Mouse (Mus musculus): Measurements from ENCODE around the gene Slc9c1.

The Slc9c1 gene

DNA sequence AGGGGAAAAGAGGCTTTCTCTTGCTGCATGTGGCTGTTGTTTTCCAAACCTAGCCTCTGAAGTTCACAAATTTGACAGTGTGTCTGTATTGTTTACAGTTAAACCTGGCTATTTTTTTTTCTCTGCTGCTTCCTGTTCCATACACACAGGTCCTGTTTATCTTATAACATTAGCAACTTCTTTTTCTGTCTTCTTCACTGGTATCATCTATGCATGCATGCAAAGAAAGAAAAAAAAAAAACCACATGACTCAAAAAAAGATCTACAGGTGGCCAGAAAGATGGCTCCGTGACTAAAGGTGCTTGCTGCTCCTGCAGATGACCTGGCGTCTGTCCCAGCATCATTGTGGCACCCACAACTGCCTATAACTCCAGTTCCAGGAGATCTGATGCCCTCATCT lies 90.2 kb downstream of the Slc9c1 start:
- DNase-seq (ENCODE audit: low spot score), result no peak

DNA sequence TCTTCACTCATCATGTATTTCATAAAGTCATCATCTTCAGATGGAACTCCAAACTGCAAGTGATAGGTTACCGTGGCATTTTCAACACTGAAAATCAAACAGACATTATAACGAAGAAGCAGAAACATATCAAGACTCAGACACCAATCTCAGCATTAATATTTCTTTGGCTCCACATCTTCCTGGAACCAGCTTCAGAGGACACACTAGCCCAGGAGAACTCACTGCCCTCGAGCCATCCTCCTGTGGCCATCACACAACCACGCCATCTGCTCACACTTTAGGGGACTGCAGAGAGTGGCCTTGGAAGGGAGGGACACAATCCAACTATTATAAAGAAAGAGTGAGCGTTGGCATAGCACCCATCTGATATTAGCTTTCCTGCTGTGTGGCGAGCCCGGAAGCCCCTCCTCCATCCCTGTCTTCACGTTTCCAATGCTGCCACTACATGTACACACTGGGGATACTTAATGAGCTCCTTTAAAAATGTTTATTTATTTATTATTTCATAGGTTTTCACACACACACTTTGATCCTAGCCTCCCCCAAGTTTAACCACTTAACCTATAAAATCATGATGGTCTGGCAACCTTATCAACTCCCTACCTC lies 94.5 kb downstream of the Slc9c1 start:
- no peak for DNase-seq (ENCODE audit: low spot score)

DNA sequence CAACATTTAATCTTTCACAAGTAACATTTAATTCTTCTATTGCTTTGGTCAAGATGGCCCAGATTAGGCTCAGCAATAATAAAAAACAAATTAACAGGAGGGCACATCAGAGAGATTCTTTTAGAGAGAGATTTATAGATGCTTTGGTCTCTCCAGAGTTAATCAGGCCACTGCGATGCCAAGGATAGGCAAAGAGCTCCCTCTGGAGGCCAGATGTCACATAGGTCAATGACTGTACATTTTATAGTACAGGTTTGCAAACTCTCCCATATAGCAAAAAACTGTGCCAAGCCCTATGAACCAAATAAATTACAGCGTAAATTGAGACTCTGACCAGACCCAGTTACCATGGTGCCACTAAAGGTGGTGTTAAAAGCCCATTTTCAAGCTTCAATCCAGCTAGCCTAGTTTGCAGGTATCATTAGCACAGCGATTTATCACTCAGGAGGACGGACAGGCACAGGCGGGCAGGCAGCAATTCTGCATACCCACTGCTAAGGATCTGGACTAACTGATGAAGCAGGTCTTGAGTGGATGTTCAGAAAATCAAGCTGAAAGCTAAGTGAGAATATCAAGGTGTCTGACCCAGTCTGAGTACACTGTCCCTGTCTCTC lies 95.3 kb downstream of the Slc9c1 start:
- DNase-seq (ENCODE audit: low spot score), result peak; percentile 64

DNA sequence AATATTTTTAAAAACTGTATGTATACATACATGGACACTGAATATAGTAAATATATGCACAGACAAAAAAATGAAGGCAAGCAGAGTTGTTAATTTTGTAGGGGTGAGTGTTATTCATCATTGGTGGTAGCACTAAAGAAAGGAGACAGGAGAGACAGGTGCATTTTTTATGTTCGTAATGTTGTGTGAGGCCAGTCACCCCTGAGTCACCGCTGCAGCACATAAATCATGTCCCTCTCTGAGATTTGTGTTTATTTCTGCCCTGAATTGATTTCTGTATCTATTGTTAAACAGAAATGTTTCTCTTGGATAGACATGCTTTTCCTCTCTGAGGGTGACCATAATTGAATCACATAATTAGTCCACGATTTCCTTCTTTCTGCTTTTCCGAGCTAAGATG lies 97.3 kb downstream of the Slc9c1 start:
- no peak for DNase-seq (ENCODE audit: low spot score)

DNA sequence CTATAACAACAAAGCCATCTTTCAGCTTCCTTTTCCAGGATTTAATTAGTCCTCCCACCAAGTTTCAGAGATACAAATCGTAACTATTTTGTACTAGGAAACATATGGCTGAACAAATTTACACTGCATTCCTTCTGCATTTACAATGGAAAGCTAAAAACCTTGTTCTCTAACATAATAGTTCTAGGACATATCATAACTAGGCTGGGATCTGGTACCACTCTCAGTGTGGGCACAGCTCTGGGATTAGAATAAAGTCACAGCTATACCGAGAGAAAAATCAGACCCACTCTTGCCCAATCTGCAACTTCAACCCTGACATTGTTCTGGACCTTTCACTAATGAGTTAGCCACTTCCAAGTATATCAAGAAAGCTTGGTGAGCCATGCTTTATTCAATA lies 100.7 kb downstream of the Slc9c1 start:
- no peak for DNase-seq (ENCODE audit: low spot score)

DNA sequence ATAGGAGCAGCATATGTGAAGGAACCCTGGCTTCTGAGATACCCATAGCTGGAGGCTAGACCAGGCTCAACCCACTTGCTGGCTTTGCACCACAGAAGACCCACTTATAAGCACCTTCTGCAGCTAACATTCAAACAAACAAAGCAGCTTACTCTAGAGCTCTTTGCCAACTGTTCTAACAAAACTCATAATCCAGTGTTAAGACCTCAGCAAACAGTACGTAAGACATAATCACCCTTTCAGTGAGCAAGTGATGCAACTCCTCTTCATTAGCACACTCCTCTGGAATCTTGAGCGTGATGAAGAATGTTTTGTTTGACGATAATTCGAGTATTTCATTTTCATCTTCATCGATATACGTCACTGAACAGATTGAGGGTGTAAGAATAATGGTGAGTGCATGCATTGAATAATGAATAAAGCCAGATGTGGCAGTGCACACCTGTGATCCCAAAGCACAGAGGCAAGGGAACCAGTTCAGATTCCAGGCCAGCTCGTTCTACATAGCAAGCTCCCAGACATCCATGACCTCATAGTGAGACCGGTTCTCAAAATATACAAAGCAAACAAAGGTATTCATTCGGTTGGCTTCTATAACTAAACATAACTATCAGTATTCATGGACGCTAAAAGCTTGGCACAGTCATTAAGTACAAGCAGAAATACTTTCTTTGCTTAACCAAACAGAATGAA lies 105.1 kb downstream of the Slc9c1 start:
- no peak for DNase-seq (ENCODE audit: low spot score)

DNA sequence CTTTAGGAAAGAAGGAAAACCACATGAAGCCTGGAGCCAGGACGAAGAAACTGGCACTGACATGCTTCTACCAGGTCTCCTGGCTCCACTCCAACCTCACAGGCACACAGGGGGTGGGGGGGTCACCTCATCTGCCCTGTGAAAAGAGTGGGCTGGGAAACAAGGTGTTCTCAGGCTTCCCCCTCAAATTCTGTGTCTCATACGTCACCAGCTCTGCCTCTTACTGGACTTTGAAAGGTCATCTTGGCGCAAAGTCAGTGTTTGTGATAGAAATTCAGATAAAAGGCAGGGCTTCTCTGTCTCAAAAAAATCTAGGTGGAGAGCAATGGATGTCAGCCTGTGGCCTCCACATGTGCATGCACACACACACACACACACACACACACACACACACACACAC lies 106.2 kb downstream of the Slc9c1 start:
- no peak for DNase-seq (ENCODE audit: low spot score)

DNA sequence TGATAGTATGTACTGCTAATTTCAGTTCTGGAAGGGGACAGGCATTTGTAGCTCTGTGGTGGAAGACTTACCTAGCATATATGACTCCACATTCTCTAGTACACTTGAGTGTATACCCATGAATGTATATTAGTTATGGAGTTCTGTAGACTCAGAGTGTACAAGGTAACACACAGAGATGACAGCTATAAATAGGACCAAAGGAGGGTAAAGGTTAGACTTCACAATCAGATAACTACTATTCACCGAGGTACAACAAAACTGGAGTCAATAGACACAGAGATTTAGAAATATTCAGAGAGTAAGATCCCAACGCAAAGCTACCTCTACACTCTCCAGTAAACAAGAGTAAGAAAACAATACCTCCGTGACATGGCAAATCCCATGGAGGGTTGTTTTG lies 108.8 kb downstream of the Slc9c1 start:
- no peak for DNase-seq (ENCODE audit: low spot score)

DNA sequence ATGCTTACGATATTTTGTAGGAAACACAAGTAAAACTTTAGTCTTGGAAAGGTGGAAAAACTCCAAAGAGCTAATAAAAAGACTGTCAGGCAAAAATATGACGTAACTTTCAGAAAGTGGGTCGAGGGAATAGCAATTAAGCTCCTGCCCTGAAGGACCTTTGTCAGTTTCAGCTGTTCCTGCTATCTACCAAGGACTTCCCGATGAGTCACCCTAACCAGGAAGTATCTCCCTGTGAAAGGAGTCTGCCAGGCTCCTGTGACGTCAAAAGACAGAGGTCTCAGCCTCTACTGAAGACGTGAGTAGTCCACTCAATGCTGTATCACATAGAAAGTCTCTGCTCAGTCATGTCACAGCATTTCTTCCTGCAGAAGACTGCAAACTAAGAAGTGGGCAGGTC lies 109.3 kb downstream of the Slc9c1 start:
- DNase-seq (ENCODE audit: low spot score), result no peak

DNA sequence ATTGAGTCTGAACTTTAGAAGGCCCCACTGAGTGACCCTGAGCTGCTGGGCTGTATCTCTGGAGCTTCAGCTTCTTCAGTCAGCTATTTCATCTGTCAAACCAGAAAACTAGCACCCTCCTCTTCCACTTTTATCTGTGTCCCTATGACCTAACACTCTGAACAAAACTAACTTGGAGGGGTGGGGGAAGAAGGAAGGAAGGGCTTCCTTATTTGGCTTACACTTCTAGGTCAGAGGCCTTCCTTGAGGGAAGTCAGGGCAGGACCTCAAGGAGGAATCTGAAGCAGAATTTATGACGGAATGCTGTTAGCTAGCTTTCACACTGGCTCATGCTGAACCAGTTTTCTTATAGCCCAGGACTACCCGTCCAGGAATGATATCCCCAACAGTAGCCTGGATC lies 116.4 kb downstream of the Slc9c1 start:
- DNase-seq (ENCODE audit: low spot score), result no peak

DNA sequence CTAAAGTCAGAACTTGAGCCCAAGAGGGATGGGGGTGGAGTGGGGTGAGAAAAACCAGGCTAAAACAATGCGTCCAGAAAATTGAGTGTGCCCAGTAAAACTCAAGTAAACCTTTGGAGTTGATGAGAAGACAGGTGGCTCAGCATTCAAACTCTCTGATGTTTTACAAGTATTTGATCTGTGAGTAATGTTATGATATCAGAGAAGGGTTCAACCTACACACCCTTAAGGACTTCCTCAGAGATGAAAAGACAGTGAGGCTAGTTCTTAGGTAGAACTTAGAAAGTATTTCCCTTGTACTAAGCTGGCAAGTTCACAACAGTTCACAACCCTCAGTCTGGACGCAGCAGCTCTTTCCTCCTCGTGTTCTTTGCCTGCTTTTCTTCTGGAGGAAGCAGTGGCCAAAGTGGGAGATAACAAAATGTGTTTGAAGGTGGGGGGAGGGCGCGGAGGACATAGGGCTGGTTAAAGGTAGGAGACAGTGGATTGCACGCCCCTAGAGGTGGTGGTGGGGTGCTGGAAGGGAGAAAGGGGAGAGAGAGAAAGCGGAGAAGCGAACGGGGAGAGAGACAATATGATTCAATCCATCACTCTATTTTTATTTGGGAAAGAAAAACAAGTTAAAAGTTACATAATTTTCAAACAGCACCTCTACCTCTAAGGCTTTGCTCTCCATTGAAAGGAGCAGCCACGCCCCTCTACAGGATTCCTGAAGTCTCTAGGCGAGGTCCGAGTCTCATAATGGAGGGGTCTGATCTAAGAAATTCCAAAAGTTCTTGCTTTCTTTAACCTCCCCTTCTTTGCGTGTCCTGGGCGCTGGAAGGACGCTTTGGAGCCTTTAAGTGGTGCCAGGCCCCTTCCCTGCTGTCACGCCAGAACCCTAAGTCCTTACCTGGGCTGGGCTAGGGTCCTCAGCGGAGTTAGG lies 118.2 kb downstream of the Slc9c1 start:
- no peak for DNase-seq (ENCODE audit: low spot score)

DNA sequence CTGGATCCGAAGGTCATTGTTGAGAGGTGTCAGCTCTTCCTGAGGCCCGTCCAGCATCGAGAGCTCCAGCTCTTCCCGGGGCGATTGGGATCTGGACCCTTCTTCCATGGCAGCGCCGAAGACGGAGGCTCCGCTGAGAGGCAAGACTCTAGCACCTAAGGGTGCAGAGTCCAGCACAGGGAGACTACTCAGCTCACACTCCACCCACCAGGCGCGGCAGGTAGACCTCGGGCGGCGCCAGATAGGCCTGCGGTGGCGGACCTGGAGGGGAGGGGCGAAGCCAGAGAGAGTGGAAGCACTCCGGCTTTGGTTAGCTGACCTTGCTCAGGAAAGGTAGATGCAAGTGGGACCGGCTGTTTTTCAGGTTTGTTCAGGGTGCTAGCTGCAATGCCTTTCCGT lies 118.8 kb downstream of the Slc9c1 start, which contains the start of gene BC016579:
Gene BC016579 (minus strand): TSS at position 135 of the 399 bp plus-strand sequence.
- DNase-seq (ENCODE audit: low spot score), result no peak

DNA sequence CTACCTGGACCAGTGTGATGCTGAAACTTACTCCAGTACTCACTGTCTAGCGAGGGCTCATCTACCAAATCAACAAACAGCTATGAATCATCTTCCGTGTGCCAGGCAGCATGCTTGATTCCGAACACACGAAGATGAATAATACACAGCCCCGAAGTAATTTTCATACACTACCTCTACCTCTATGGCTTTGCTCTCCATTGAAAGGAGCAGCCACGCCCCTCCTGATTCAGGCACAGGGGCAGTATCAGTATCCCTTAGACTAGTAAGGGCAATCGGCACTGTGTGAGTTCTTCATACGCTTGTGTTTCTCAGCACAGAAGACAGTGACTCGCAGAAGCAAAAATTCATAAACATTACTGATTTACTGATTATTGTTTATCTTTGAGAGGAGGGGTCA lies 119.4 kb downstream of the Slc9c1 start:
- DNase-seq (ENCODE audit: low spot score), result no peak

All from layer of hippocampus, adult 9-10 months (tissue).